Mouse (Mus musculus): ENCODE measurements around the gene Ttc38.

Ttc38 gene

GRCm38 (mm10) chr15:85893871-85894270 is 61.8 kb downstream of the Ttc38 start:
- DNase-seq (ENCODE audit: low spot score in 2 of 2) = no peak

DNA sequence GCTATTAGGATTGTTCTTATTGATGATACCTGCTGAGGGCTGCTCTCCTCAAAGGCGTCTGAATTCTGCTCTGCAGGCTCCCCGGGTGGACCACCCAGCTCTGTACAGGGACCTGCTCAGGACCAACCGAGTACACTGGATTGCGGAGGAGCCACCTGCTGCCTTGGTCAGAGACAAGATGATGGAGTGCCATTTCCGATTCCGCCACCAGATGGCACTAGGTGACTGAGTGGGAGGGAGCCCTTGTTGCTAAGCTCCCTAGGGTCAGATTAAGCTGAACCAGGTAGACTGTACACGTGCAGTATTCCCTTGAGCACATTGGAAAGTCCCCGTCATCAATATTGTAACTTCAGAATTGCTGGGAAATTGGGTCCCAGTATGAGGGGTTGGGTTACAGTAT is 64.2 kb downstream of the Ttc38 start:
- peak; percentile 64 to 86 for DNase-seq (ENCODE audit: low spot score in 2 of 2)

- DNase-seq (ENCODE audit: low spot score in 2 of 2) = no peak
Observed at GRCm38 (mm10) chr15:85897113-85897512, 65.0 kb downstream of the Ttc38 start.

- DNase-seq (ENCODE audit: low spot score in 2 of 2) = no peak
Observed at GRCm38 (mm10) chr15:85899396-85899795, 67.3 kb downstream of the Ttc38 start.

DNA sequence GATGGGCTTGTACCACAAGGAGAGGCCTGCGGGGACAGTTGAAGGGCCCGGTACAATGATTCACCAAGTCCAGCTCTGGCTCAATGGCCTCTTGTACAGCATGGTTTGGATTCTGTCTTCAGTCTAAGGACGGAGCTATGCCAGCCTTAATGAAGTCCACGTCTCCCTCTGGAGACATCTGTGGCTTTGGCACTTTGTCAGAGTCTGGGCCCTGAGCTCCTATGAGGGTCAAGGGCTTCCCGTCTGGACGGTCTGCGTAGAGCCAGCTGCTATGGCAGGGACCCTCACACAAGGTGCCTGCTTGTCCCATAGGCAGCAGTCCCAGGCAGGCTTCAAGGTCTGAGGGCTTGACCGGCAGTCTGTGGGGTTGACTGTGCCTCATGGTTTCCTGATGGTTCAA is 68.2 kb downstream of the Ttc38 start:
- no peak for DNase-seq (ENCODE audit: low spot score in 2 of 2)

DNA sequence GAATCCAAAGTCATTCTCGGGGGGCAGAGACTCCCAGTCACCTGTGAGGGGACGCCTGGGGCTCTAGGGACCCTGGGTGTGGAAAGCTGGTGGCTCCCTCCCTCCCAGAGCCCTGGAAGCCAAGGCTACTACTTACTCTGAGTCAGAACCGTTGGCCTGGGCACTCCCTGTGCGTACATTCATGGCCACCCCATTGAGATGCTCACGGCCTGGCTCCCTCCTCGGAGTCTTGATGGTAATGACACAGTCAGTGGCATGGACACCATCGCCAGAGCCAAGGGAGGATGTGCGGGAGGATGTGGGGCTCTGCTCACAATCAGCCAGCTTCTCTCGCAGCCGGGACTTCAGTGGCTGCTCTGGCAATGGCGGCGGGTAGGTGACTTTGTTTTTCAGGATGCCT is 68.7 kb downstream of the Ttc38 start:
- no peak for DNase-seq (ENCODE audit: low spot score in 2 of 2)

GRCm38 (mm10) chr15:85902505-85902904 is 70.4 kb downstream of the Ttc38 start:
- no peak for DNase-seq (ENCODE audit: low spot score in 2 of 2)

DNA sequence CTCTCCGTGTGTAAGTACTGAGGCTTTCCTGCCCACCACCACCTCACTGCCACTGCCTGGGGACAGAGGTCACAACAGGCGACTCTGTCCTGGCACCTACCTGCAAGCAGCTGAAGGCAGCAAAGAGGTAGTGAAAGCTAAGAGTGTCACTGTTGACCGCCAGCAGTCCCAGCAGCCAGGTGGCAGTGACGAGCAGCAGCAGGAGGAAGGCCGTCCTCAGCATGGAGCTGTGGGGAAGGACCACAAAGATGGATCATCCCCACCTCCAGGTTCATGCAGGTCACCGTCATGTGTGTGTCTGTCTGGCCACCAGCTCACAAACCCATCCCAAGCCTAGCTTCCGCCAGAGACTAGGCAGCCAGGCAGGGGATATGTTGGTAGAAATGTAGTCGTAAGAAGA is 71.7 kb downstream of the Ttc38 start:
- no peak for DNase-seq (ENCODE audit: low spot score in 2 of 2)

Data from urinary bladder, postnatal 4 days (tissue).